Mouse (Mus musculus) MEL (cell line): ENCODE measurements around the gene Rimklb. TPM values are rescaled to one million over a fixed set of nuclear protein-coding genes. Genes with fewer than 3 reads are reported as not detected.

Experiments
- DNase-seq: peaks from one replicate; pipeline ENCODE4 v3.0.0; 2011; ENCODE audit warnings: low read depth, low spot score
- H3K27ac ChIP-seq: 2 replicates; pipeline ENCODE4 v1.5.1; 2012; ENCODE audit warnings: low read depth, mild to moderate bottlenecking, control low read depth, low read length, moderate library complexity; ENCODE audit not compliant: control insufficient read depth
- H3K27me3 ChIP-seq, 2 experiments: fragments of 150-350 bp in 1 of 2; sonication (generic) in 1 of 2; 2 replicates each; pipeline ENCODE4 v1.6.1; 2012; ENCODE audit warnings: low read length in 2 of 2, mild to moderate bottlenecking in 2 of 2, improper control_type of control experiment in 1 of 2, moderate library complexity in 1 of 2; ENCODE audit not compliant: insufficient read depth in 2 of 2, control insufficient read depth in 1 of 2
- H3K36me3 ChIP-seq, 2 experiments: 2 replicates each; pipeline ENCODE4 v1.6.1; 2012 to 2014; ENCODE audit warnings: low read length in 2 of 2, improper control_type of control experiment in 1 of 2, inconsistent platforms in 1 of 2, mild to moderate bottlenecking in 1 of 2; ENCODE audit not compliant: insufficient read depth in 2 of 2, control insufficient read depth in 1 of 2
- H3K4me1 ChIP-seq, 2 experiments: fragments of 150-350 bp in 1 of 2; sonication (generic) in 1 of 2; 2 replicates each; pipeline ENCODE4 v1.6.1; 2012; ENCODE audit warnings: low read length in 2 of 2, improper control_type of control experiment in 1 of 2, mild to moderate bottlenecking in 1 of 2; ENCODE audit not compliant: insufficient read depth in 2 of 2, control insufficient read depth in 1 of 2
- H3K4me3 ChIP-seq, 2 experiments: fragments of 150-350 bp in 1 of 2; sonication (generic) in 1 of 2; 2 replicates each; pipeline ENCODE4 v1.5.1; 2012; ENCODE audit warnings: low read depth in 2 of 2, low read length in 2 of 2, mild to moderate bottlenecking in 2 of 2, moderate library complexity in 2 of 2, control low read depth in 1 of 2, improper control_type of control experiment in 1 of 2; ENCODE audit not compliant: control insufficient read depth in 1 of 2, insufficient read depth in 1 of 2
- H3K79me2 ChIP-seq: 2 replicates; pipeline ENCODE4 v1.6.1; 2012; ENCODE audit warnings: mild to moderate bottlenecking, low read length, moderate library complexity; ENCODE audit not compliant: control insufficient read depth, poor library complexity, insufficient read depth
- H3K9ac ChIP-seq: 2 replicates; pipeline ENCODE4 v1.6.1; 2012; ENCODE audit warnings: low read depth, mild to moderate bottlenecking, control low read depth, low read length, moderate library complexity; ENCODE audit not compliant: control insufficient read depth, poor library complexity, severe bottlenecking
- H3K9me3 ChIP-seq: fragments of 150-350 bp; sonication (generic); replicated peaks from 2 replicates; pipeline ENCODE4 v1.6.1; 2012; ENCODE audit warnings: mild to moderate bottlenecking, low read length, improper control_type of control experiment, moderate library complexity; ENCODE audit not compliant: insufficient read depth
- BHLHE40 ChIP-seq: IDR thresholded peaks from 2 replicates; pipeline ENCODE4 v1.6.1; 2012; ENCODE audit warnings: low read depth, mild to moderate bottlenecking, inconsistent platforms, low read length, improper control_type of control experiment, borderline replicate concordance
- CHD2 ChIP-seq: IDR thresholded peaks from 2 replicates; pipeline ENCODE4 v1.6.1; 2011; ENCODE audit warnings: low read length, improper control_type of control experiment
- CTCF ChIP-seq, 3 experiments: IDR thresholded peaks in 2 of 3; conservative IDR thresholded peaks in 1 of 3; 2 replicates each; pipeline ENCODE4 v1.5.1; 2011 to 2012; ENCODE audit warnings: low read length in 3 of 3, low read depth in 2 of 3, mild to moderate bottlenecking in 2 of 3, improper control_type of control experiment in 1 of 3, inconsistent platforms in 1 of 3, mixed read lengths in 1 of 3, moderate library complexity in 1 of 3; ENCODE audit not compliant: control insufficient read depth in 1 of 3, insufficient read depth in 1 of 3, poor library complexity in 1 of 3, severe bottlenecking in 1 of 3
- E2F4 ChIP-seq: IDR thresholded peaks from 2 replicates; pipeline ENCODE4 v1.6.1; 2011; ENCODE audit warnings: low read depth, low read length, improper control_type of control experiment, borderline replicate concordance
- ELF1 ChIP-seq: IDR thresholded peaks from 2 replicates; pipeline ENCODE4 v1.6.1; 2014; ENCODE audit warnings: low read depth, mild to moderate bottlenecking, inconsistent platforms, low read length, improper control_type of control experiment, moderate library complexity
- EP300 ChIP-seq, 2 experiments: IDR thresholded peaks; 2 replicates each; pipeline ENCODE4 v1.6.1; 2011; ENCODE audit warnings: improper control_type of control experiment in 2 of 2, low read length in 2 of 2, low read depth in 1 of 2, mild to moderate bottlenecking in 1 of 2
- ETS1 ChIP-seq: IDR thresholded peaks from 2 replicates; pipeline ENCODE4 v1.6.1; 2012; ENCODE audit warnings: low read depth, mild to moderate bottlenecking, inconsistent platforms, low read length, improper control_type of control experiment, moderate library complexity
- HCFC1 ChIP-seq: IDR thresholded peaks from 2 replicates; pipeline ENCODE4 v1.6.1; 2012; ENCODE audit warnings: low read depth, mild to moderate bottlenecking, inconsistent platforms, low read length, improper control_type of control experiment, moderate library complexity
- JUND ChIP-seq: IDR thresholded peaks from 2 replicates; pipeline ENCODE4 v1.6.1; 2011; ENCODE audit warnings: low read depth, mild to moderate bottlenecking, improper control_type of control experiment, low read length
- MAFK ChIP-seq: IDR thresholded peaks from 2 replicates; pipeline ENCODE4 v1.6.1; 2011; ENCODE audit warnings: low read depth, mild to moderate bottlenecking, low read length, improper control_type of control experiment, borderline replicate concordance
- MAX ChIP-seq: IDR thresholded peaks from 2 replicates; pipeline ENCODE4 v1.6.1; 2011; ENCODE audit warnings: low read length, improper control_type of control experiment
- MEF2A ChIP-seq: IDR thresholded peaks from 2 replicates; pipeline ENCODE4 v1.6.1; 2014; ENCODE audit warnings: low read depth, mild to moderate bottlenecking, inconsistent platforms, low read length, improper control_type of control experiment; ENCODE audit not compliant: poor library complexity, insufficient replicate concordance, severe bottlenecking; ENCODE audit errors: extremely low read depth
- NELFE ChIP-seq: IDR thresholded peaks from 2 replicates; pipeline ENCODE4 v1.6.1; 2011; ENCODE audit warnings: low read depth, low read length, improper control_type of control experiment
- POLR2A ChIP-seq, 2 experiments: IDR thresholded peaks; 2 replicates each; pipeline ENCODE4 v1.6.1; 2011 to 2012; ENCODE audit warnings: low read length in 2 of 2, mild to moderate bottlenecking in 2 of 2, control low read depth in 1 of 2, improper control_type of control experiment in 1 of 2, low read depth in 1 of 2, moderate library complexity in 1 of 2; ENCODE audit not compliant: control insufficient read depth in 1 of 2, insufficient read depth in 1 of 2, poor library complexity in 1 of 2
- POLR2AphosphoS2 ChIP-seq: IDR thresholded peaks from 2 replicates; pipeline ENCODE4 v1.6.1; 2011; ENCODE audit warnings: low read length, improper control_type of control experiment
- POLR2AphosphoS5 ChIP-seq: IDR thresholded peaks from 2 replicates; pipeline ENCODE4 v1.6.1; 2012; ENCODE audit warnings: low read depth, borderline replicate concordance, mild to moderate bottlenecking, inconsistent platforms, low read length, moderate library complexity, mixed read lengths
- RAD21 ChIP-seq: IDR thresholded peaks from 2 replicates; pipeline ENCODE4 v1.6.1; 2011; ENCODE audit warnings: mild to moderate bottlenecking, low read depth, low read length, improper control_type of control experiment
- SIN3A ChIP-seq: IDR thresholded peaks from 2 replicates; pipeline ENCODE4 v1.6.1; 2012; ENCODE audit warnings: low read length, improper control_type of control experiment, inconsistent platforms
- SMC3 ChIP-seq: IDR thresholded peaks from 2 replicates; pipeline ENCODE4 v1.6.1; 2011; ENCODE audit warnings: low read depth, low read length, improper control_type of control experiment
- TAL1 ChIP-seq: IDR thresholded peaks from 2 replicates; pipeline ENCODE4 v1.6.1; 2012; ENCODE audit warnings: mild to moderate bottlenecking, inconsistent platforms, low read length, moderate library complexity, mixed read lengths
- UBTF ChIP-seq: IDR thresholded peaks from 2 replicates; pipeline ENCODE4 v1.6.1; 2012; ENCODE audit warnings: low read depth, mild to moderate bottlenecking, inconsistent platforms, low read length, improper control_type of control experiment, moderate library complexity, borderline replicate concordance; ENCODE audit not compliant: insufficient read depth
- USF1 ChIP-seq: IDR thresholded peaks from 2 replicates; pipeline ENCODE4 v1.6.1; 2014; ENCODE audit warnings: low read depth, mild to moderate bottlenecking, inconsistent platforms, low read length, improper control_type of control experiment, moderate library complexity
- USF2 ChIP-seq, 2 experiments: IDR thresholded peaks; 2 replicates each; pipeline ENCODE4 v1.6.1; 2011 to 2012; ENCODE audit warnings: improper control_type of control experiment in 2 of 2, low read length in 2 of 2, borderline replicate concordance in 1 of 2, inconsistent platforms in 1 of 2, low read depth in 1 of 2, mild to moderate bottlenecking in 1 of 2; ENCODE audit not compliant: insufficient read depth in 1 of 2
- ZC3H11A ChIP-seq: IDR thresholded peaks from 2 replicates; pipeline ENCODE4 v1.6.1; 2012; ENCODE audit warnings: low read depth, mild to moderate bottlenecking, inconsistent platforms, low read length, improper control_type of control experiment
- ZKSCAN1 ChIP-seq: IDR thresholded peaks from 2 replicates; pipeline ENCODE4 v1.6.1; 2012; ENCODE audit warnings: low read depth, mild to moderate bottlenecking, inconsistent platforms, low read length, improper control_type of control experiment, moderate library complexity
- ZNF384 ChIP-seq: IDR thresholded peaks from 2 replicates; pipeline ENCODE4 v1.6.1; 2012; ENCODE audit warnings: low read depth, mild to moderate bottlenecking, inconsistent platforms, low read length, improper control_type of control experiment
- polyA plus RNA-seq, 2 experiments: library from polyadenylated mRNA; stranded (reverse) in 1 of 2; unstranded in 1 of 2; fragments of >175 nt in 1 of 2; fragments of >200 nt in 1 of 2; gene quantifications; 2 replicates each; pipeline versions ENCODE4 v1.2.1 to v1.2.4; 2012; ENCODE audit warnings: low replicate concordance in 2 of 2, low read depth in 1 of 2; ENCODE audit not compliant: insufficient read length in 2 of 2, insufficient read depth in 1 of 2, missing spikeins in 1 of 2
- total RNA-seq: library from RNA; depleted of rRNA; stranded (reverse); fragments of 300-350 nt; gene quantifications from 2 replicates; pipeline ENCODE4 v1.2.3, GENCODE M21; 2012

Gene Rimklb
- total and polyA plus RNA-seq, 3 experiments = 0.04 to 0.08 TPM; not detected in 1

DNA sequence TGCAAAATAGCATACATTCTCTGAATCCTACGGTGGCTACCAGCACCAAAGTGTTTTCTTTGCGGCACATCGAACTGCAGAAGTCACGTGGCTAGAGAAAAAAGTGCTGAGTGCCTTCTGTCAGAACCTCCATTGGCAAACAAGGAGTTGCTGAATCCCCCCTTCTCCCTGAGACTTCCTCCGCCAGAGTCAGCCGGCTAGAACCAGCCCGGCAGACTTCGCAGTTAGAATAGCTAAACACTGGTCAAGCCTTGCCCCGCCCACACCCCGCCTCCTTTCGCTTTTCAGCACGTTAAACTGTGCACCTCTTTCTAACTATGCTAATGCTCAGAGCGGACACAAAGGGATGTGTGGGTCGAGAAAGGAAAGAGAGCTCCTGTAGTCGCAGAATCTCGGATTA lies 7.0 kb downstream of the Rimklb start:
- no peaks in the 10 kb centered on the region for H3K9me3 ChIP-seq
- DNase-seq = no peak
- no peaks in the 10 kb centered on the region for H3K36me3 ChIP-seq
- H3K27me3 ChIP-seq = peaks cover 2 to 4% of the 10 kb centered on the region in 2 experiments
- no peaks in the 10 kb centered on the region; a peak in 1 of 4 replicates for H3K4me1 ChIP-seq
- TF ChIP-seq ETS1 (no peak), SMC3 (no peak), MAX (no peak), USF1 (no peak), MEF2A (no peak), POLR2AphosphoS5 (no peak), UBTF (no peak), EP300 (IDR thresholded peaks at IDR 0.05; ENCODE audit: low read depth in 1 of 2, low read length in 2 of 2) (no peak), CHD2 (no peak), MAFK (no peak), POLR2AphosphoS2 (no peak), BHLHE40 (no peak), CTCF (IDR thresholded peaks at IDR 0.05 in 2 of 3, conservative IDR thresholded peaks at IDR 0.05 in 1 of 3; ENCODE audit: control insufficient read depth in 1 of 3, insufficient read depth in 1 of 3, low read depth in 2 of 3, low read length in 3 of 3, poor library complexity in 1 of 3, severe bottlenecking in 1 of 3) (no peak)
- TF ChIP-seq, all 39 proteins: peak for 0
- H3K4me3 ChIP-seq = no peak overlapping the region
- no peak overlapping the region for H3K27ac ChIP-seq
- no peak overlapping the region for H3K9ac ChIP-seq
- no peaks in the 10 kb centered on the region for H3K79me2 ChIP-seq

DNA sequence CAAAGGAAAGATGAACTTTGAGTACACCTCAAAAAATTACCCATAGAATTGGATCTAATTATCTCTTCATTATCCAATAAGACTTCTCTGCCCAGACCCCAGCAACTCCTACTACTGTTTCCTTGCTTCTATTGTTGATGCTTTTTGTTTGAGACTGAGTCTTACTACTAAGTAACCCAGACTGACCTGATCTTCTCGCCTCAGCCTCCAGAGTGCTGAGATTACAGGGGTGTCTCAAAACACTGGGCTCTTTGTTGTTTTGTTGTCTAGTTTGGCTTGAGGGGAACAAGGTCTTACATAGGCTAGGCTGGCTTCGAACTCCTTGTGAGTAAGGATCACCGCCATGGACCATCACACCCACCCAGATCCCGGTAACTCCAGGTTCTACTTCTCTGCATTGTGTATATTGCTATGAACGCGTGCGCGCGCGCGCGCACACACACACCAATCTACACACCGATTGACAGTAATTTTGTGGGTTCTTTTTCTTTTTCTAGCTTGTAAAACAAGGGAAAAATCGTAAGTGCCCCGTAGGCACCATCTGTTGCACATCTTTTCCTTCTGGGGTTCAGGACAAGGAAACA lies 7.5 kb downstream of the Rimklb start:
- no peaks in the 10 kb centered on the region for H3K79me2 ChIP-seq
- H3K27ac ChIP-seq = no peak overlapping the region
- peaks cover 2% of the 10 kb centered on the region in 2 experiments for H3K27me3 ChIP-seq
- H3K36me3 ChIP-seq = no peaks in the 10 kb centered on the region
- no peak overlapping the region for H3K9ac ChIP-seq
- H3K4me1 ChIP-seq = no peaks in the 10 kb centered on the region; a peak in 1 of 4 replicates
- H3K4me3 ChIP-seq = no peak overlapping the region
- TF ChIP-seq BHLHE40 (no peak), TAL1 (no peak), POLR2AphosphoS5 (no peak), USF1 (no peak), JUND (no peak), ZNF384 (no peak), POLR2AphosphoS2 (no peak), SMC3 (no peak), ZKSCAN1 (no peak), E2F4 (no peak), ELF1 (no peak), POLR2A (IDR thresholded peaks at IDR 0.05; ENCODE audit: control insufficient read depth in 1 of 2, insufficient read depth in 1 of 2, low read depth in 1 of 2, low read length in 2 of 2, poor library complexity in 1 of 2) (no peak), USF2 (IDR thresholded peaks at IDR 0.05; ENCODE audit: borderline replicate concordance in 1 of 2, insufficient read depth in 1 of 2, low read depth in 1 of 2, low read length in 2 of 2) (no peak), RAD21 (no peak), NELFE (no peak), ZC3H11A (no peak), HCFC1 (no peak), MAX (no peak), SIN3A (no peak), MEF2A (no peak)
- no peaks in the 10 kb centered on the region for H3K9me3 ChIP-seq
- no peak for DNase-seq
